Mouse (Mus musculus) intestine, embryonic 14.5 days (tissue): ENCODE results near the gene Mapkap1. TPM values are rescaled to one million over a fixed set of nuclear protein-coding genes. Genes with fewer than 3 reads are reported as not detected.
A peak's percentile ranks its signal among the peaks of the same experiment; 100 is the strongest.

Source experiments
- ATAC-seq: fragments of 200-750 bp; cut with Nextera tagmentation; replicated peaks from 2 replicates; pipeline ENCODE4 v1.8.0; 2017; ENCODE audit warnings: low read depth, moderate number of reproducible peaks, moderate TSS enrichment, moderate library complexity; ENCODE audit not compliant: low FRiP score, low TSS enrichment
- DNase-seq: peaks from one replicate; pipeline ENCODE4 v3.0.0-alpha.2; 2018; ENCODE audit warnings: low spot score
- H3K27ac ChIP-seq: fragments of 300-500 bp; sonication (generic); 2 replicates; pipeline ENCODE4 v1.5.1; 2014; ENCODE audit warnings: low read depth, mild to moderate bottlenecking, control low read depth
- H3K27me3 ChIP-seq: fragments of 300-500 bp; sonication (generic); replicated peaks from 2 replicates; pipeline ENCODE4 v1.6.1; 2014; ENCODE audit warnings: low read length, control low read depth; ENCODE audit not compliant: control insufficient read depth, insufficient read depth
- H3K36me3 ChIP-seq: fragments of 300-500 bp; sonication (generic); 2 replicates; pipeline ENCODE4 v1.6.1; 2014; ENCODE audit warnings: low read length, control low read depth; ENCODE audit not compliant: control insufficient read depth, insufficient read depth
- H3K4me1 ChIP-seq: fragments of 300-500 bp; sonication (generic); replicated peaks from 2 replicates; pipeline ENCODE4 v1.6.1; 2014; ENCODE audit warnings: low read length, control low read depth, mixed read lengths; ENCODE audit not compliant: control insufficient read depth, insufficient read depth
- H3K4me2 ChIP-seq: fragments of 300-500 bp; sonication (generic); 2 replicates; pipeline ENCODE4 v1.6.1; 2014; ENCODE audit warnings: low read length
- H3K4me3 ChIP-seq: fragments of 300-500 bp; sonication (generic); 2 replicates; pipeline ENCODE4 v1.5.1; 2014; ENCODE audit warnings: low read depth, low read length, control low read depth, mixed read lengths
- H3K9ac ChIP-seq: fragments of 300-500 bp; sonication (generic); 2 replicates; pipeline ENCODE4 v1.6.1; 2014; ENCODE audit warnings: mild to moderate bottlenecking, low read length
- H3K9me3 ChIP-seq: fragments of 300-500 bp; sonication (generic); 2 replicates; pipeline ENCODE4 v1.6.1; 2016; ENCODE audit warnings: low read length, control low read depth; ENCODE audit not compliant: control insufficient read depth
- WGBS: fragments of 180-500 bp; shearing (Covaris S2); extraction: QIAGEN DNeasy Blood & Tissue Kit; methylation state at CpG from one replicate; pipeline ENCODE4 v1.1.7; 2014; 5-methylcytosine and 5-hydroxymethylcytosine counted together
- polyA plus RNA-seq: library from polyadenylated mRNA; unstranded; fragments of >200 nt; fragmentation: Nextera tagmentation; extraction: Ambion mirVana; gene quantifications from 2 replicates; pipeline ENCODE4 v1.2.1, GENCODE M21; 2014

The Mapkap1 gene
- polyA plus RNA-seq, 1 experiment from 2014 or later: 89.3 TPM

DNA sequence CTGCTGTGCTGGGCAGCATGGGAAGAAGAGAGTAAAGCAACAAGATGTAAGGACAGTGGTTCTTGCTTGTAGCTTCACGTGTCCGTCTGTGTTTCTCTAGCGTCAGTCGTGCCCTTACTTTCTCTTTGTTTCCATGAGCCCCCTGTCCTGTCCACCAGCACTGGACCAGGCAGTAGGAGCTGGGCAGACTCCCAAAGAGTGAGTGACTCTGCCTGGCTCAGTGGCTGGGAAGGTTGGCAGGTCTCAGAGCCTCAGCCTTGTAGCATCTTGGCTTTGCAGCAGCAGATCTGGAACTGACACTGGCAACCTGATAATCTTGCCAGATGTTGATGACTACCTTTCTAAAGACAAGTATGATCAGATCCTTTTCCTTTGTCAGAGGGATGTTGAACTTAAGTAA is 140.9 kb downstream of the Mapkap1 start:
- Histone ChIP-seq H3K4me2 (no peak overlapping the region), H3K9ac (no peak overlapping the region), H3K4me3 (no peak overlapping the region), H3K27ac (no peak overlapping the region), H3K9me3 (no peaks in the 10 kb centered on the region), H3K36me3 (no peaks in the 10 kb centered on the region), H3K4me1 (peaks cover 14% of the 10 kb centered on the region; the same call in 1 of the 2 replicates), H3K27me3 (no peaks in the 10 kb centered on the region)
- ATAC-seq (no peak), DNase-seq (no peak)
- WGBS: 90% methylated on average over 4 of the region's 4 CpGs

DNA sequence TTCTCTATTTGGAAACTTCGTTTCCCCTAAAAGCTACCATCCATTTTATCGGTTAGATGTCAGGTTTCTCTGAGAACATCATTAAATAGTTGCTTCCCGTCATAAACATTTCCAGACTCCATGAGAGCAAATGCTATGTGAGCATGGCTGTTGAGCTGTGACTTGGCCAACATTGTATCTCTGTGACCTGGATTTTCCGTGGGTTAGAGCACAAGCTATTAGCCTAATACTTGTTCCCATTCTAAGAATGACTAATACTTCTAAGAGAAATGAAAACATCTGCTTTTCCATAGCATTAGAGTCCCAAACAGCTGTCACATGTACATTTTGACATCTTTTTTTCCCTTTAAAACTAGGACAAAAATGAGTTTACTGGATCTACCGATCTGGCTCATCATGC is 142.4 kb downstream of the Mapkap1 start:
- Histone ChIP-seq H3K27me3 (no peaks in the 10 kb centered on the region), H3K4me3 (no peak overlapping the region), H3K4me2 (no peak overlapping the region), H3K9ac (no peak overlapping the region), H3K4me1 (peaks cover 22% of the 10 kb centered on the region; the same call in 1 of the 2 replicates), H3K27ac (peak overlapping the region; percentile 47; the same call in 1 of the 2 replicates), H3K9me3 (no peaks in the 10 kb centered on the region), H3K36me3 (no peaks in the 10 kb centered on the region)
- ATAC-seq (no peak), DNase-seq (no peak)
- WGBS: 60% methylated on average over 5 of the region's 5 CpGs

DNA sequence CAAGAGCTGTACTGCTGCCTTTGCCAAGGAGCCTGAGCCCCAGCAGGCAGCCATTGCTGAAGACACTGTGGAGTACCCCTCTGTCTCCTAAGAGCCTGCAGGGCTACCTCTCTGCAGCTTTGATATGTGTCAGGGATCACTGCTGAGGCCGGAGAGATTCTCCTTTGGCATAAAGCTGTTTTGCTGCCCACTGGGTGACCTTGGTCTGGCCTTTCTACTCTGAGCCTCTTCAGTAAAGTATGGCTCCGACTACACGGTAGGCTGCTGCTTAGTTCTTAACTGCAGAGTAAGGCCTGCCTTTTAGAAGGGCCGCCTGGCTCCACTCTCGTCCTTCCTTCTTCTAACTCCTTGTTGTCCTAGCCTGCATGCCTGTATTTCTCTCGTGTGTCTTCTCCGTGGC is 142.9 kb downstream of the Mapkap1 start:
- WGBS: 77% methylated on average over 7 of the region's 7 CpGs
- Histone ChIP-seq H3K4me3 (no peak overlapping the region), H3K27me3 (no peaks in the 10 kb centered on the region), H3K4me2 (no peak overlapping the region), H3K36me3 (no peaks in the 10 kb centered on the region), H3K9ac (no peak overlapping the region), H3K4me1 (peaks cover 22% of the 10 kb centered on the region; the same call in 1 of the 2 replicates), H3K9me3 (no peaks in the 10 kb centered on the region), H3K27ac (peak overlapping the region; percentile 47; the same call in 1 of the 2 replicates)
- ATAC-seq (no peak), DNase-seq (no peak)

DNA sequence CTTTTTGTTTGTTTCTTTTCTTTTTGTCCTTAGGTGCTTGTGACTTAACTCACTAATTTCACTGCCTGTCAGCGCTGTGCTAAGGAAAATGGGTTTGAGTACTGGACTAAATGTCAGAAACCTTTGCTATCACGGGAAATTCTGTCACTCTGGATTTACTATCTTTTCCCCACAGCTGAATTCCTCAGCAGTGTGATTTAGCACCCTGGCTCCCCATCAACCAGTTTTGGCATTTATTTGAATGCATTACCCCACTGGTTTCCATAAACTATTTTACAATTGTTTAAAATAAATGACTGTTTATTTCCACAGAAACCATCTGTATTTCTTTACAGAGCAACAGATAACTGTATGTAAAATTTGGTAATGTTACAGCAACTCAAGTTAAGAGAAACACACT is 146.2 kb downstream of the Mapkap1 start:
- no peak overlapping the region for H3K4me2 ChIP-seq
- ATAC-seq: no peak
- H3K36me3 ChIP-seq: no peaks in the 10 kb centered on the region
- H3K27me3 ChIP-seq: no peaks in the 10 kb centered on the region
- H3K4me1 ChIP-seq: peaks cover 26% of the 10 kb centered on the region; the same call in 1 of the 2 replicates
- no peak overlapping the region for H3K9ac ChIP-seq
- no peak for DNase-seq
- no peak overlapping the region for H3K4me3 ChIP-seq
- H3K9me3 ChIP-seq: no peaks in the 10 kb centered on the region
- WGBS: 41% methylated on average over 2 of the region's 2 CpGs
- H3K27ac ChIP-seq: peak overlapping the region; percentile 16; the same call in 1 of the 2 replicates

DNA sequence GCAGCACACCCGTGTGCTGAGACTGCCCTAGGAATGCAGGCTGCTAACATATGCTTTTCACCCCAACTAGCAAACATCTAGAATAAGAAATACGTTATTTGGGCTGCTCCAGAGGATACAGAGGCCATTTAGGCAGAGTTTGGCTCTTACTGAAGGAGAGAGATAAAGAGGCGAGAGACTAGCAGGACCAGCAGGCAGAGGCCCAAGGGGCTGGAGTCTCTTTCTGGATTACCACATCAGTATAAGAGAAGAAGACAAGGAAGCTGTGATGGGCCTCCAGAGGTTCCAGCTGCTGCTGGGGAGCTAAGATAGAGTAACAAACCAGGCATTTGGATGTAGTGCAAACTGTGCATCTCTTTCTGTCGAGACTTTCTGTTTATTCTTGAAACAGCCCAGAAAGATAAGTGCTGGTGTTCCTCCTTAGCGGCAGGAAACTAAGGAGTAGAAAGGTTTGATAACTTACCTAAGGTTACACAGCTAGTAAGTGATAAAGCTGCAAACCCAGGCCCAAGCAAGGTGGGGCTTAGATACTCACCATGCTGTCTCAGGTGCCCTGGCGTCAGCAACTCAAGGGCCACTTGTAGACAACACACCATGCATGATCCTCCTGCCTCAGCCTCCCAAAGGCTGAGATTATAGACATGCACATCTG is 147.1 kb downstream of the Mapkap1 start:
- WGBS: 51% methylated on average over 6 of the region's 6 CpGs
- Histone ChIP-seq H3K27me3 (no peaks in the 10 kb centered on the region), H3K27ac (peak overlapping the region; percentile 60)

DNA sequence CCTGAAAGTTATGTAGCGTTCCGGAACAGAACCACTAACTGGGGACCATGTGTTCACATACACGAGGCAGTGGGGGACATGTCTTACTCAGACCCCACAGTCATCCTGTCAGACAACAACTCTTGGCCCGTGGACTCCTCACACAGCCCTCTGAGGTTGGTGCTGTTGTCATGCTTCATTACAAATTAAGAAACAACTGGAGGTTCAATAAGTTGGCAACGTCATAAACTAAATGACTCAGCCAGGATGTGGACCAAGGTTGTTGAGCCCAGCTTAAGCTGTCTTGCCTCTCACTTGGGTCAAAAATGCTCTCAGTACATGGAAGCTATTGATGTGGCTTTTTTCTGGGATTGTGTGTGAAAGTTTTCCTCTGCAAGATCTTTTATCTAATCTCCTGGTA is 153.6 kb downstream of the Mapkap1 start:
- no peaks in the 10 kb centered on the region for H3K9me3 ChIP-seq

More for the DNA sequence above, 147.1 kb downstream of the Mapkap1 start:
- no peak for ATAC-seq
- H3K4me3 ChIP-seq: no peak overlapping the region
- no peak overlapping the region for H3K9ac ChIP-seq
- H3K9me3 ChIP-seq: no peaks in the 10 kb centered on the region
- DNase-seq: no peak
- H3K4me2 ChIP-seq: no peak overlapping the region
- peaks cover 26% of the 10 kb centered on the region; the same call in 1 of the 2 replicates for H3K4me1 ChIP-seq
- no peaks in the 10 kb centered on the region for H3K36me3 ChIP-seq

DNA sequence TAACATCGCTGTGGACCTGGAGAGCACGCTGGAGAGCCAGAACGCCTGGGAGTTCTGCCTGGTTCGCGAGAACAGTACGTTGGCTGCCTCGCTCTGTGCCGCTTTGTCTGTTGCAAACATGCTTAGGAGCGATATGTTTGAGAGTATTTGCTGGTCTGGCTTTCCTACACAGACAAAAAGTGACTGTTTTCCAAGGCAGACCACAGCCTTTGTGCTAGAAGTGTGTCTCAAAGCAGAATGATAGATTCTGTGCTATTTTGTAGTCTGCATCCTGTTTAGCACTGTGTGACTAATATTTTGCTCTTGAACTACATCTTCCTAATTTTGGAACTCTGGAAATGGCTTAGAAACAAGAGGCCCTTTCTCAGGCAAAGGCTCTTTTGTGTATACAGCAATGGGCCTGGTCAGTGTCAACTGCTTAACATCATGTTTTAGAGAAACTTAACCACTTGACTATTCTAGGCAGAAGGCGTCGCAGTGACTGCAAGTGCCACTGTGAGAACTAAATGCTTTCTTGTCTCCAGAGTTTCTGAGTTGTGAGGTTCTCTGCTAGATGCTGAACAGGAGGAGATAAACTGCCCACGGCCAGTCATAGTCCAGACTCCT is 156.6 kb downstream of the Mapkap1 start:
- no peak overlapping the region for H3K9ac ChIP-seq
- peaks cover 14% of the 10 kb centered on the region for H3K4me1 ChIP-seq
- 0 out of 2 replicates have a peak overlapping the region, but pooled peaks have one; percentile 9 for H3K4me2 ChIP-seq
- no peak overlapping the region for H3K4me3 ChIP-seq
- no peaks in the 10 kb centered on the region for H3K27me3 ChIP-seq
- DNase-seq (peak; percentile 67), ATAC-seq (peak; percentile 92)
- H3K27ac ChIP-seq: peak overlapping the region; percentile 88
- no peaks in the 10 kb centered on the region for H3K9me3 ChIP-seq
- no peaks in the 10 kb centered on the region for H3K36me3 ChIP-seq
- 30% methylated on average over 12 of the region's 12 CpGs for WGBS

More for the DNA sequence above, 153.6 kb downstream of the Mapkap1 start:
- peaks cover 14% of the 10 kb centered on the region for H3K4me1 ChIP-seq
- no peaks in the 10 kb centered on the region for H3K27me3 ChIP-seq
- WGBS: 91% methylated on average over 5 of the region's 5 CpGs
- no peak overlapping the region for H3K4me2 ChIP-seq
- ATAC-seq: no peak
- no peak for DNase-seq
- no peak overlapping the region for H3K4me3 ChIP-seq
- H3K36me3 ChIP-seq: no peaks in the 10 kb centered on the region
- no peak overlapping the region for H3K9ac ChIP-seq
- no peak overlapping the region for H3K27ac ChIP-seq

DNA sequence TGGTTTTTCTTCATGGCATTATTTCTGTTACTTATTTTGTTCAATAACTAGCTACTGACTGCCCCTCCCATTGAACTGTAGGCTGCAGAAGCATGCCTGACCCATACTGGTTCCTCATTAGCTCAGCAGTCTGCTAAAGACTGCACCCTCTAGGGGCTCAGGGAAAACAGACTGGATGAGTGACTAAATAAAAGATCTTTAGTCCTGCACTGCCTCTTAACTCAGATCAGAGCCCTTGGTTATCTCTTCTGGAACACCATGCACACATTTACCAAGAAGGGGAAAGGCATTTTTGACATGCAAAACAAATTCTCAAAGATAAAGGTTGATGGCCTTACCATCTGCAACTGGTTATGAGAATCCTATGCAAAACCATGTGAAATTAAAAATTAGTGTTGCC is 157.3 kb downstream of the Mapkap1 start:
- Histone ChIP-seq H3K9ac (no peak overlapping the region), H3K9me3 (no peaks in the 10 kb centered on the region), H3K4me3 (no peak overlapping the region), H3K27ac (peak overlapping the region; percentile 88), H3K4me1 (peaks cover 14% of the 10 kb centered on the region), H3K36me3 (no peaks in the 10 kb centered on the region), H3K4me2 (no peak overlapping the region), H3K27me3 (no peaks in the 10 kb centered on the region)
- DNase-seq (no peak), ATAC-seq (no peak)

DNA sequence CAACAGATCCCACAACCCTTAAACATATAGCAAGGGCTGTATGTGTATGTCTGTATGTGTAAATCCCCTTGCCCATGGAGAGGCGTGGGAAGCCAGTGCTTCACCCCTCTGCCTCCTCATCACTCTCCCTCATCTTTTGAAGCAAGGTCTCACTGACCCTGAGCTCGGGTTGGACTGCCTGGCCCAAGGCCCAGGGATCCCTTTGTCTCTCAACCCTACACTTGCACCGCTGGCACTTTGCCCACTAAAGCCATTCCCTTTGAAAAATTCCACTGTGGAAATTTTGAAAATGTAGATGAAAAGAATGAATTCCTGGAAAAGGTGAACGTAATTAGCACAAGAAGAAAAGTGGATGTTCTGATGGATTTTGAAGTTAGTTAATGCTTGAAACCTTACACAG is 159.6 kb downstream of the Mapkap1 start:
- Histone ChIP-seq H3K27me3 (no peaks in the 10 kb centered on the region), H3K4me1 (peaks cover 22% of the 10 kb centered on the region), H3K27ac (no peak overlapping the region), H3K4me2 (no peak overlapping the region), H3K9ac (no peak overlapping the region), H3K36me3 (no peaks in the 10 kb centered on the region), H3K4me3 (no peak overlapping the region), H3K9me3 (no peaks in the 10 kb centered on the region)
- 70% methylated on average over 4 of the region's 4 CpGs for WGBS
- ATAC-seq (no peak), DNase-seq (no peak)
